Mouse (Mus musculus): ENCODE data around the gene Rtcb. TPM values are rescaled to one million over a fixed set of nuclear protein-coding genes. Genes with fewer than 3 reads are reported as not detected.

Rtcb gene
- total RNA-seq, 4 experiments from 2014 or later = 128 to 142 (median 137) TPM

DNA sequence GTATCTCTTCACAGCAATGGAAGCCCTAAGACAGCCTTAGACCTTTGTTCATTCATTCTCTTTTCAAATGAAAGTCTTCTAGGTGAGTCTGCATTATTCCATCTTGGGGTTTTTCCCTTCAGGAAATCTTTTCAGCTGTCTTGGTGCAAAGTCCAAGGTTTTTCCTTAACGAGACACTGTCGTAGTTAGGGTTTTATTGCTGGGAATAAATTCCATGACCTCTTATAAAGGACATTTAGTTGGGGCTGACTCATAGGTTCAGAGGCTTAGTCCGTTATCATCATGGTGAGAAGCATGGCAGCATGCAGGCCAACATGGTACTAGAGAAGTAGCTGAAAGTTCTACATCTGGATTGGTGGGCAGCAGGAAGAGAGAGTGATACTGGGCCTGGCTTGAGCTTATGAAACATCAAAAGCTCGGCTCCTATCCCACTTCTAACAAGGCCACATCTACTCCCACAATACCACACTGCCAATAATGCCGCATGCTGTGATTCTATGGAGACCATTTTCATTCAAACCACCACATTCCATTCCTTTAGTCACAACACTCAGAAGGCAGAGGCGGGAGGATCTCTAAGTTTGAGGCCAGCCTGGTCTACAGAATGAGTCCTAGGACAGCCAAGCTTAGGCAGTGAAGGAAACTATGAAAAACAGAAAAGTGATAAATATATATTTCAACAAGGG is 21.2 kb downstream of the Rtcb start:
- no peak for DNase-seq

DNA sequence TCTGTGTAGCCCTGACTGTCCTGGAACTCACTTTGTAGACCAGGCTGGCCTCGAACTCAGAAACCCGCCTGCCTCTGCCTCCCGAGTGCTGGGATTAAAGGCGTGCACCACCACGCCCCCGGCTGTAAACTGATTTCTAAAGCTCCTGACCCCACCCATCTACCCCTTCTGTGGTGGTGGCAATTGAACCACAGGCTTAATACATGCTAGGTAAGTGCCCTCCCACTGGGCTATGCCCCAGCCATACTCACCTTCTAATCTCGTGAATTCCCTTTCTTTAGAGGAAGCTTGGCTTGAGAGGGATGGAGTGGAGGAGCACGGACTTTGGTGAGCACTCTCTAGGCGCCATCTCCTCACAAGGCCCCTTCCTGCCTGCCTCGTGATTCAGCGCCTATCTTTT is 27.7 kb downstream of the Rtcb start:
- no peak for DNase-seq

DNA sequence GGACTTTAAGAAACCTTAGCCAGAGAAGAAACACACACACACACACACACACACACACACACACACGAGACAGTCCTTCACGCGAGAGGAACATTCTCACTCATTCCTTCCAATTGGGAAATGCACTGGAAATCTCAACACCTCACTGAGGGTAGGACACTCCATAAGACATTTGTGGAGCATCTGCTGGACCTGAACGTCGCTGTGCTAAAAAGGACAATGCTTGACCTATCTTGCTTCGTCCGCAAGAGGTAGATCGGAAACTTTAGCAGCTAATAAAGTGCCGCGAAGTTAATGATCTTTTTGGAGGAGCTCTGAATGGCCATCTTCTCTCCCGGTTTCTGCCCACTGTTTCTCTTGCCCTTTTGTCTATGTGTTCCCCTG is 28.4 kb downstream of the Rtcb start:
- DNase-seq = no peak

DNA sequence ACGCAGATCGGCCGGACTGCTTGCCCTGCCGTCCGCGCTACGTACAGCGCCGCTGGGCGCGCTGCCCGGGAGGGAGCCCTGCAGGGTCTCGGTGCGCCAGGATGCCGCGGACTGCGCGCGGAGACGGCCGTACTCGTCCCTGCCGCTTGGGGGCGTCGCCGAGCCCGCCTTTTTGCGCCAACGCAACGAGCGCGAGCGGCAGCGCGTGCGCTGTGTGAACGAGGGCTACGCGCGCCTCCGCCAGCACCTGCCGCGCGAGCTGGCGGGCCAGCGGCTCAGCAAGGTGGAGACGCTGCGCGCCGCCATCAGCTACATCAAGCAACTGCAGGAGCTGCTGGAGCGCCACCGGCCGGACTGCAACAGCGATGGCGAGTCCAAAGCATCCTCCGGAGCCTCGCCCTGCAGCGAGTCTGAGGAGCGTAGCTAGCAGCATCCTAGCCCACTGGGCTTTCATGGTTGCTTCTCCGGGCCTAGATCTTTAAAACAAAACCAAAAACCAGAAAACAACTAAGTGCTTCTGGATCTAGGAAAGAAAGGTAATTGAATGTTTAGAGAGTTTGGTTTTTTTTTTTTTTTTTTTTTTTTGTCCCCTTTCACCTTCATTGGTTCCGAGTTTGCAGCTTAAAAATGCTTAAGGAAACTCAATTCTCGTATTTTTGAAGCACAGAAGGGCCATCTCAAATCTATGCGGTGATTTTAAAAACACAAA is 29.0 kb downstream of the Rtcb start:
- peak; percentile 29 for DNase-seq

DNA sequence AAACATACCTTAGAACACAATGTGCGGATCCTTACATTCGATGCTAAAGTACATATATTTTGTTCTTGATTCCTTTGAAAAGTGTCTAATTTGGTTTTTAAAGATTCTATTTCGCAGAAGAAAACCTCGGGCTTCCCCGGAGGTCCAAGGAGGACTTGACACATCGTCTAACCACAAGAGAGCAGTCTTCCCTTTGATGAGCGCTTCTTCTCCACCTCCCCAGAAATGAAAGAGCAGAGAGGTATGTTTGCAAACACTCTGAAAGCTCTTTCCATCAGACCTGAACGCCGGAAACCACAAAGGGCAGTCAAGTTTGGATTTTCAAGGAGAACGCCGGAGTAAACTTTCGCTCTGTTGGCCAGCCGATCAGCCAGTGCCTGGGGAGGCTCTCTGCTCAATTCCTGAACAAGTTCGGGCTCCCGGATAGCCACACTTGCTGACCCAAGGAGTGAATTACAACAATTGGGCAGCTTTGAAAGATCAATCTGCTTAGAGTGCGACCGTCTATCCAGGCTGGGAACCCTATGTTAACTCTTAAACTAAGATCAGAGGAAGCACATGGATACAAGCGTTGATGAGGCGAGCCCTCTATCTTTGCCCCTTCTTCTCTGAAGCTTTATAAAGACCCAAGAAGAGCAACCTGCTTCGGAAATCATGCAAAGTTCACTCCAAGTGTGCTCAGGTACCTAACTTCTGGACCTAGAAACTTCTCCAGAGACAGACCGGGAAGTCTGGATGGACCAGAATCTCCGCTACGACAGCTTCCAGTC is 29.8 kb downstream of the Rtcb start, which contains the start of gene Ascl4:
Gene Ascl4, plus strand, starts transcription at position 6 of the 770 bp plus-strand sequence.
- DNase-seq = no peak

DNA sequence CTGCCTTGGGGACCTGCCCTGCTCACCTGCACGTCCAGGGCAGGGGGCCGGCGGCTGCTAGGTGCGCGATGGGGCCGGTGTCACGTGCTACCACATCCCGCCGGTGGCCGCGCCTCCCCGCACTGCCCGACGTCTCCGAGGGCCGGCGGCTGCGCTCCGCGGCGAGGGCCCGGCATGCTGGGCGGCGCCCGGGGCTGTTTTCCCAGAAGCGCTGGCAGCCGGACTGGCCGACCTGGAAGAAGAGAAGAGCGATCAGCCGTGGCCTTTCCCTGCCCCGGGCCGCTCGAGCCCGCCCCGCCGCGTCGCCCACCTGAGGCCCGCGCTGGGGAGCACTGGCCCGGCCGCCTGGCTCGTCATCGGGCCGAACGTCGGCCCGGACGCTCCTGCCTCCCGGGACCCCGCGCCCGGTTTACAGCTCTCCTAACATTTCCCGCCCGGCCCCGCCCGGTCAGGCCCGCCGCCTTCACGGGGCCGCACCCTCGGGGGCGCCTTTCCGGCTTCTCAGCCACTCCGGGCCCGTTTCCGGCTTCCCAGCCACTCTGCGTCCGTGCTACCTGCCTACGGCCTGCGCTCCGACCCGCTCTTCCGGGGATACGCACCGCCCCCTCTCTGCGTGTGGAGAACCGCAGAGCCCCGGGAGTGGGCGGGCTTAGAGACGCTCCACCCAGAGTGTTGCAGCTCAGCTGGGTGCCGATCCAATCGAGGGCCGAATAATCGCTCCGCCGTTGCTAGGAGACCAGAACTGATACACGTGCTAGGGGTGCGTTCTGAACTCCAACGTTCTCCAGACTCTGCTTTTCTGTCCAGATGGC is 40.9 kb downstream of the Rtcb start, which contains the start of gene Prdm4:
Gene Prdm4, minus strand, starts transcription at position 645 of the 812 bp plus-strand sequence.
- DNase-seq = peak; percentile 97

Other genes with a start within 250 kb of the Rtcb start
- 10 to 100 TPM; 20.1 to 23.7 (median 22.6) TPM for gene Pwp1, start 128.3 kb downstream of the Rtcb start, total RNA-seq (2022)
- gene Prdm4, start 40.7 kb downstream of the Rtcb start, total RNA-seq (2022) = 10 to 100 TPM; 12.5 to 17.8 (median 17.0) TPM
- not detected for gene Ascl4, start 30.1 kb downstream of the Rtcb start, total RNA-seq (2022)
- gene Bpifc, start 54.1 kb upstream of the Rtcb start, total RNA-seq (2022) = under 1 TPM in 2 of 4 experiments, not detected in 2; 0.75 to 0.87 TPM
- 10 to 100 TPM; 25.6 to 36.4 (median 30.2) TPM for gene Fbxo7, start 64.1 kb upstream of the Rtcb start, total RNA-seq (2022)